Mouse (Mus musculus) kidney, adult 2 months (tissue): ENCODE results near the gene Kras.

Experiments used
- CTCF ChIP-seq: fragments of 200-500 bp; conservative IDR thresholded peaks from 2 replicates; pipeline ENCODE4 v1.5.1; 2011; ENCODE audit warnings: low read depth, mild to moderate bottlenecking, control low read depth, low read length, moderate library complexity, mixed read lengths; ENCODE audit not compliant: insufficient read depth, insufficient read length
- POLR2A ChIP-seq: fragments of 200-500 bp; IDR thresholded peaks from one replicate; pipeline ENCODE4 v1.6.1; 2011; ENCODE audit warnings: low read depth, low read length, control low read depth

- TF ChIP-seq POLR2A (no peak), CTCF (no peak)
Measured at GRCm38 (mm10) chr6:145202432-145203125, 47.5 kb downstream of the Kras start.
